Mouse (Mus musculus): Measurements from ENCODE around the gene Auts2.

- no peak for TF ChIP-seq CTCF (IDR thresholded peaks at IDR 0.05)
- no peak for TF ChIP-seq EP300 (IDR thresholded peaks at IDR 0.05)
Measured at GRCm38 (mm10) chr5:132491508-132491907, 51.6 kb downstream of the Auts2 start.

Data from lung, postnatal 0 days (tissue).